Mouse (Mus musculus): ENCODE measurements at regions not wholly inside any gene's neighbourhood (a gene's known extent, or its start where the extent isn't known, plus 50 kb on each side); places are given as distances from the start of the nearest gene placed in this dataset.

DNA sequence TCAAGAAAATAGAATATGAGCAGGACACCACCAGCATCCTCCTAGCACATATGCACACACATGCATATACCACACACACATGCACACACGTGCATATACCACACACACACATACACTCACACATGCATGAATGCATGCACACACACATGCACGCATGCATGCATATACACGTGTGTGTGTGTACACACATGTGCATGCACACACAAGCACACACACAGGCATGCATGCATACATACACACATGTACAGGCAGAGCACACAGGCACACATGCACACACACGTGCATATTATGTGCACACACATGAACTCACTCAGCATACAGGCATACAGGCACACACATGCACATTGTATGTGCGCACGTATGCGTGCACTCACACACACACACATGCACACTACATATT, 275.7 kb upstream of the Sash1 start:
- no peak for DNase-seq

DNA sequence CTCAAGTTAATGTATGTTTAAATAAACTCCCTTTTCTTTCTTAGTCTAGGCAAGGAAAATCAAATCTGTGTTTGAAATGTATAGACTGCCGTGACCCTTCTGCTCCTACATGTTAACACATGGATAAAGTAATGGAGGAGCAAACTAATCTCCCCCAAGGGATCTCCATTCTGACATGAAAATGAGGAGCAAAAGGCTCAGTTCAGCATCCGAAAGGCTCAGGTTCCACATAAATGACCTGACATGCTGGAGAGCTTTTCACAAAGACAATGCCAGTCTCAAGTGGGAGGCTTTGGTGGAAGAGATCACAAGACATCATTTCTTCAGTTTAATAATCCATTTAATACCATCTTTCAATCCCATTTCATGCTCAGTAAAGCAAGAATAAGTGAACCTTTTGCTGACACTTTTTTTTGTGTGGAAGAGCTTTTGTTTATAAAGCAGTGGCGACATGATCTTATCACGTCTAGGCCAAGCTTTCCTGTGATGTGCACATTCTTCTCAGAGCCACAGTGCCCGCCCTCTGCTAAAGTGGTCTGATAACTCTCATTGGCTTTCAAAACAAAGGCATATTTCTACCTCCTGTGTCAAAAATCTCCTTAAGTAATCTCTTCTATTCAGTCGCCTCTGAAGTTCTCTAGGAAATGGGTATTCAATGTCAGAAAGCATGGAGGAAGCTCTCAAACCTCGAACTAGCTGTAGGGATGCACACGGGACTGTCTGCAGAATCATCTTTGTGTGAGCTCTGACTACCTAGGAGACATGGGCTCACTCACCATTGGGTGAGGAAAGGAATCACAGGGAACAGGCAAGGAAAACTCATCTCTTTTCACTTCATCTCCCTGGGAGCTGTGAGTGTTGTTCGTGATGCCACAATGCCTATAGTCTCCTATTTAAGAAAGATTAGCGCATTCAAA, 271.7 kb upstream of the Sash1 start:
- no peak for DNase-seq

DNA sequence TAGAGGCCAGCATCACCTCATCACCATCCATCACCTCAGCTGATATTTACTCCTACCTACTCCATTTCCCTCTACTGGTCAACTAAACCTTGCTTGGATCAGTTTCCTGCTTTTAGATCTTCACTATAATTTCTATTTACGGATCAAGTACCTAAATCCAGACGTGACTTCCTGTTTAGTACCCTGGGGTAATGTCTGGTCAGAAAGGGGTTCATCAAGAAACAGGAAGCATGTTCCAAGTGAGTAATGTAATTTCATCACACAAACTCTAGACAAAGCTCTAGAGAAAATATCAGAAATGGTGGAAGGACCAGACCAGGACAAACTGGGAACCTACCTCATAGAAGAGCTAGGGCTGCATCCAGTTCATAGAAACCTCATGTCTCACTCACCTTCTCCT, 250.2 kb upstream of the Sash1 start:
- no peak for DNase-seq

DNA sequence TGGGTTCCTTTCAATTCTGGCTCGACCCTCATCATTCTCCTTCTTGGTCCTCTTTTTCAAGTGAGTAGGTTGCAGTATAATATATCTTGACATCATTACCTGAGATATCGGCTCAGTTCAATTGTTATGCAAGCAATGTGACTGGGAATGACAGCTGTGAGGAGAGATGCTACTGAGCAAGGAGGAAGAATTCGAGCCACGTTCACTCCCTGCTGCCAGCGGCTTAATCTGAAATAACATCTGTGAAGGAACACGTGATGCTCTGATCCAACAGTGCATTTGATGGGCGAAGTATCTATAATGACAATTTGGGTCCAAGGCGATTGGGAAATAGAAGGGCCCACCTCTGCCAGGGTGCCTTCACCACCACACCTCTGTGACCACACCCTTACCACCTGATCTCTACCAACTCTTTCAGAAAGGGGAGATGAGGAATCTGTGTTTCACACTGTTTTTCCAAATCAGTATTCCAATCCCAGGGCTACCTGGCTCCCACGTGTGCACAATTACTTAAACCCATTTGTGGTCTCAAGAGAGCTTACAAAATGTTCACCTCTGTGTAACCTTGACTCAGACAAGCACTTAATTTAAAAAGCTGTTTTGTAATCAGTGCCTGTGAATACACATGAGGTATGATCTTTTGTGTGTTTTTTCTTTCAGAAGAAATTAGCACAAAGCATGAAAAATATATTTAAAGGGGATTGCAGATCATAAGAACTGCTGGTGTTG, 248.6 kb upstream of the Sash1 start:
- DNase-seq, result no peak

DNA sequence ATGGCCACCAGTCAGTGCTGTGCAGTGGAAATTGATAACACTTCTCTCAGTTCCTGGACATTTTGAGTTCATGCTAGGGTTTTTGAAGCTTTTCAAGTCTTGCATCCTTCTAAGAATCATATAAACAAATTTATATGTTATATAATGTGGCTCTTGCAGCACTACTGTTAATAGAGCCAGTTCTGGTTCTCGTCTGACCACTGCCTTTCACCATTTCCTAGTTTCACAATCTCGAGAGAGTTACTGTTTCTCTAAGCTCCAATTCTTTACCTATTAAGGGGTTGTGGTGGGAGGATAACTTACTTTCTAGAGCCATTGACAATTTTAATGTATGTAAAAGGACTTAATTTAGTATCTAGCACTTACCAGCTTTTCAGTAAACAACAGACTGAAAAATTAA, 244.2 kb upstream of the Sash1 start:
- no peak for DNase-seq

DNA sequence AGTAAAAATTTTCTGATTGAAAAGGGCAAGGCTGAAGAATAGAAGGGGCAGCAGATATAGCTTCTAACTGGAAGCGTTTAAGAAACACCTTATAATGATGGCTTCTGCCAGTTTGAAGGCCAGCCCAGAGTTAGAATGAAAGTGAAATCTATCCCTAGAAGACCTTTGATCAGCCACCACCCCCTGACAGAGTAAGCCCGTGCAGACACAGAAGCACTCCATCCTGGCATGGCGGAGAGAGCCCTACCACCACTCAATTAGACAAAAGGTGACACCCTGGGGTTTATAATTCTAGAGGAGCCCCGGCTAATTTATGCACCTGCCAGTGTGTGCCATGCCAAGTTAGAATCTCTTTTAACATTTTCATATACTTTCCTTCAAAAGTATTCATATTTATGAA, 233.4 kb upstream of the Sash1 start:
- DNase-seq, result no peak

DNA sequence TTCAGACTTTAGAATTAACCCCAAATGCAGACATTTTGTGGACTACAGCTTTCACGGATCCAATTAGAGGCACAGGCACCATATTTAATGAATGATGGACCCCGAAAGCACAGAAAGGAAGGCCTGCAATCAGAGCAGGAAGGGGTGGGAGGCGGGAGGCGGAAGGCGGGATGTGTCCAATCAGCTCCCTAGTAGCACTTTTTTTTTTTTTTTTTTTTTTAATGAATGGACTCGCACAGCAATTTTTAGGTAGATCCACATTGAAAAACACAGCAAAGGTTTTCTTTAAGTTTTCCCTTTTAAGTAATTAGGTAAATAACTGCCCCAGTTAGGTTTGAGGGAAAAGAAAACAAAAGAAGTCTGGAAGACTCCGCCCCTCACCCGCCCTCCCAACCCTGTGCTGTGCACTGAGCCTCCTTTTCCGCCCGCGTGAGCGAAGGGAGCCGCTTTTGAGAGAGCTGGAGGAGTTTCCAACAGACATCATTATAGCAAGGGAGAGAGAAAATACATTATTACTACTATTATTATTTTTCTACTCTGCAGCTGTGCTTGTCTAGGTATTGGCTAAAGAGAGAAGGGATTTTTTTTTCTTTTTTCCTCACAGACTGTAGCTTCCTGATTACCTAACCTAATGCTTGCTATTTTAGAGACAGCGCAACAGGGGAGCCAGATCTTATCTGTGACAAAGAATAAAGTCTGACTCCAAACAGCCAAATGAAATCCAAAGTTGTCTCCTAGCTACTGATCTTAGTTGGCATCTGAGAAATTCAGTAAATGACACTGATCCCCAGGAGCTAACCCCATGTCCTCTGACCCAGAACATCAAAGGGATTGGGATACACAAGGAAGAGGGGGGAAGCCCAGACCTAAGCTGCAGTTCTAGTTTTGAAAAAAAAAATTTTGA, 232.0 kb upstream of the Sash1 start:
- no peak for DNase-seq

DNA sequence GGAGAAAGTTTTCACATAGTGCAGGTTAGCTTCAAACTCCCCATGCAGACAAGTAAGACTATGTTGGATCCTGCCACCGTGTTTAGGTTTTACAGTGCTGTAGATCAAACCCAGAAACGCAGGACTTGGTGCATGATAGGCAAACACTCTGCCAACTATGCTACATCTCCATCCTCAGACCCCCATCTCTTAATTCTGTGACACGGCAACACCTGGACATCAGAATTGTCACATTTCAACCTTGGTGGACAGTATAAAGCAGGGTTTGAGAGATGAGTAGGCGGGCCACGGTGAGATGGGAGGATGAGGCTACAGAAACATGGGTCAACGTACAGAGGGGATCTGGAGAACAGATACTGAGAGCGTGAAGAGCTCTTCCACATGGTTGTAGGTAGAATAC, 231.3 kb upstream of the Sash1 start:
- DNase-seq, result no peak

DNA sequence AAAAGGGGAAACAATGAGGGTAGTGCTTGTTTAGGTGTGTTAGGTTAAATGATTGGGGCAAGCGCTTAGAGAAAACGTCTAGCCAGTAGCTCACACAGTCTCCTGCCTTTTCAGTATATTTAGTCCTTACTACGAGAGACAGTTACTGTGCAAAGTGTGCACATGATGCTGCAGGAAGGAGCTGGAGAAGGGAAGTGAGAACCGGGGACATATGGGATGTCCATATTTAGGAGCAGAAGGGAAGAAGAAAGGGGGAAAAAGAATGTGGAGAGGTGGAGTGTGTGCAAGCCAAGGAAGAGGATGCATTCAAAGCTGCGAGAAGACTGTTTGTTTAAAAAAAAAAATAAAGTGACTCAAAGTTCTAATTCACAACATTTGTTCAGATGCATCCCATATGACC, 227.8 kb upstream of the Sash1 start:
- DNase-seq, result no peak

DNA sequence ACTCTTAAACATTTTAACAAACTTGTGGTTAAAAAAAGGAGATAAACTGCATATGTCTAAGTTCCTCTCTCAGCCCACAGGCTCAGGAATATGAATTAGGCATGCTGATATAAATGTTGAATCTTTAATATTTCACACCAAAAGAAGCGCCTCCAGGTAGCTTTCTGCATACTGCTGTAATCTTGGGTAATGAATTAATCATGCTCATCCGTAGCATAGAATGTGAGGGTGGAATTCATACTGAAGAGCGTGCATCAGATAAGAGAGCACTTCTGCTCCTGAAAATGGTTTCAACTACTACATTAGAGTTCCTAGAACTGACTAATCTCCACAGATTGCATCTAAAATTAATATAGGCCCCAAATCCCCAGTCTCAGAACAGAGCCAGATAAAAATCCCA, 225.2 kb upstream of the Sash1 start:
- no peak for DNase-seq

DNA sequence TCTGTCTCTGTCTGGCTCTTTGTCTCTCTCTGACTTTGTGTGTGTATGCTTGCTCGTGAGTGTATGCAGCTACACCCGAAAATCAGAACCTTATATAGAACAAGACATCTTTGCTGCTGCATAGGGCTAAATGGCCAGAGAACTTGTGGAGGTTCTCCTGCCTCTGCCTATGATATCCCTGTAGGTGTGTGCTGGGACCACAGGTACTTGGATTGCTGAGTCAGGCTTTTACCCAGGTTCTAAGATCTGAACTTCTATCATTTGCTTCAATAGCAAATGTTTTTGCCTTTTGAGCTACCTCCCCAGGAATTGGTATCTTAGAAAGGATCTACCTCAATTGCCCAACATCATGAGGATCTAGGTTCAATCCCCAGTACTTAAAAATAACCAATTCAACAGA, 210.3 kb upstream of the Sash1 start:
- DNase-seq, result no peak

DNA sequence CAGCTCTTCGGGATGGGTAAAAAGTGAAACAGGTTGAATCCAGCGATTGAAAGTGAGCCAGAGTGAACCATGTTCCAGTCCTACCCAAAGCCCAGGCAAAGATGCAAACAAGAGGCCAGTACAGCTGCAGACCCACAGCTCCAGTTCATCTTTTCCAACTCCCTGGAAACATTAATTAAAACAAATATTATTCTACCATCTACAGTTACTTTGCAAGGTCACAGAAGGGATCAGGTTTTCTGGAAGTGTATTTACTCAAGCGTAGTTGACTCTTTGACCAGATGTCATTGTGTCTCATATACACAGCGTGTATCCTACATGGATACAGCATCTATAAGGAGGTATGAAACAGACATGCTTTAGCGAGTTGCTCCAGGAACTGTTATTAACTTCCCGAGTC, 209.3 kb upstream of the Sash1 start:
- no peak for DNase-seq

DNA sequence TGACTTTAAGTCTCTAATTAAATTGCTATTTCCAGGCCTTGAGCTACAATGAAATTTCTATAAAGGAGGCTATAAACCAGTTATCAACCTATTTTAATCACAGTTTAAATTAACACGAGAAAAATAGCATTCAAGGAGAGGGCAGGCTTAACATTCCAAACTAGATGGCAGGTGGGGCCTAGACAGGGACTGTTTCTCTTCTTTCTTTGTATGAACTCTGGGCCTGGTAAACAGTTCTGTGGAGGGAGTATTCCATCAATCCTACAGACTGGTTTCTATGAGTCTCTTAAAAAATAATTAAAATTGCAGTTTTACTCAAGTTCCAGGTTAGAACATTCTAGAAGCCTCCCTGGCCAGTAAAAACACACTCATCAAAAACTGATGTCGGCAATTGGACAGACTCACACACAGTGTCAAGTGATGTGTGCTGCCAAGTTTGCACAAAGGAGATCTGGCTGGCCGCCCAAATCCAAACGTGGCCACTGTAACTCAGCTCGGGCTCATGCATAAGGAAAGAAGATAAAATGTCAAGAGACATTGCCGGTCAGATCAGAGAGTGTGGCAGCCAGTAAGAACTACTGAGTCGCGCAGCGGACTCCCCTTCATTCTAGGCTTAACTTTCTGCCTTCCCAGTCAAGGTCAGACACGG, 206.5 kb upstream of the Sash1 start:
- DNase-seq, result no peak

DNA sequence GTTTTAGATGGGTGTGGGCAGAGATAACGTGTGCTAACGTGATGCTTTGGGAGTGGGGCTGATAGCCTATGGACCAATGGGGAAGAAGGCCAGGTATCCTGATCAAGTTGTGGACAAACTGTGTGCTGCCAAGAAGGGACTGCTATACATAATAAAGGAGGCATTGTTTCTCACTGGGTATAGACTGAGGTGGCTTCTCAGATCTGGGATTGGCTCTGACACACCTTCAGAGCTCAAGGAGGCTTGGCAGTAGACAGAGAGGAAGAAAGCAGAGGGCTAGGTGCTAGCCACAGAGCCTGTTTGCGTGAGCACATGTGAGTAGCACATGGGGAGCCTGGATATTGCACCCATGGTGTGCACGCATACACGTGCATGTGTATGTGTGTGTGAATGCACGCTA, 205.1 kb upstream of the Sash1 start:
- no peak for DNase-seq

DNA sequence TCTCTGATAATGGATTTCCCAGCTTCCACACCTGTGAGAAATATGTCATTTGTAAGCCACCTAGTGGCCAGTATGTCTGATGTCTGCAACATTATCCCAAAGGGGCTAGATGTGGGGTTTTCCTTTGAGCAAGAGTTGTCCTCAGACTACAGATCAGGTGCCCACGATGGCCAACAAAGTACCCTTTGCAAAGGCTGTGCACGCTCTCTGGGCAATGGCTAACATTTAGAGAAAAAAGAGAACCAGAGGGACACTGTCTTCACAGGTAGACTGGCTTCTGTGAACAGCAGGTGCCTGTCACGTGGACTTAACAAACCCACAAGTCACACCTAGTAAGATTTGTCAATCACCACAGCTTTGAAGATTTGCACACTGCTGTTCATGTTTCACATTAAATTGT, 202.0 kb upstream of the Sash1 start:
- DNase-seq, result no peak

DNA sequence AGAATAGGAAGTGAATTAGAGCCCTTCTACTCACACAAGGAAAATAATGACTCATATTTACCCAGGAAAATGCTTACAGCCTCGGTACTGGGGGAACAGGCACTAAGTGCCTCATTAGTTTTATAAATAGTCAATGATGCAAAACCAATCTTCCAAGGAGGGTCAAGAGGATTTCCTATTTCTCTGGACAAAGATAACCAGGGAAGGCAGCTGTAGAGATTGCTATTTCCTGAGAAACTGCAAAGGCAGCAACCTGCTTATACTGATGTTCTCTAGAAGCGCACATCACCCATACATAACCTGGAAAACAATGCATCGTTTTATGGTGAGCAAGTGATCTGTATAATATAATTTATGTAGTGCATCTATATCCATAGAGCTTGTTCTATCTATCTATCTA, 201.3 kb upstream of the Sash1 start:
- no peak for DNase-seq

DNA sequence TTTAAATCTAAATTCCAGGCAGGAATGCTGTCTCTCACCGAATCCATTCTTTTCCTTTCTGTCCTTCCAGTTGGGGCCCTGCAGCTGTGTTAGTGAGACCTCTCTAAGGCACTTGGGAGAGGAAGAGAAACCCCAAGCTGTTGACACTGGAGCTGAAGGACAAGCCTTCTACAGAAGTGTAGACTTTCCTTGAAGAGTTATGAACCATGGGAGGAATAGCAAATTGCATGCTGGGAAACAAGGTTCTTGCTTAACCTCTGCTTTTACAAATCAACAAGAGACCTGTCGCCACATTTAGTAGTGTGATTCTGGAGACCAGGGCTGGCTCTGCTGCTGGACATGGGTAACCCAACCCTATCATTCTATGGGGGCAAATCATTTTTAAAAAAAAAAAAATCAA, 200.8 kb upstream of the Sash1 start:
- no peak for DNase-seq

DNA sequence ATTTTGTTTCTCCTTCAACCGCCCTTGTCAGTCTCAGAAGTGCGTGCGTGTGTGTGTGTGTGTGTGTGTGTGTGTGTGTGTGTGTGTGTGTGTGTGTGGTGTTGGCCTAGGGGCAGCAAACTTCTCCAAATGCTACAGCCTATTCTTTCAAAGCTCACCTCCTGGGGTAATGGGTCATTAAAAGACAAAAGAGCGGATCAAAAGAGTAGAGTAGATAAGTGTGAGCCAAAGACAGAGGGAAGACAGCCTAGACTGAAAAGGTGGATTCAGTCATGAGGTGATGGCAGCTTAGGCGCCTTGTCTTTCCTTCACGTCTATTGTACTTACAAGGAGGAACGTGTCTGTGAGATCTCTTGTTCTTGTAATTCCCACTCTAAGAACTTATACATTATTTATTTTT, 199.6 kb upstream of the Sash1 start:
- DNase-seq, result no peak

DNA sequence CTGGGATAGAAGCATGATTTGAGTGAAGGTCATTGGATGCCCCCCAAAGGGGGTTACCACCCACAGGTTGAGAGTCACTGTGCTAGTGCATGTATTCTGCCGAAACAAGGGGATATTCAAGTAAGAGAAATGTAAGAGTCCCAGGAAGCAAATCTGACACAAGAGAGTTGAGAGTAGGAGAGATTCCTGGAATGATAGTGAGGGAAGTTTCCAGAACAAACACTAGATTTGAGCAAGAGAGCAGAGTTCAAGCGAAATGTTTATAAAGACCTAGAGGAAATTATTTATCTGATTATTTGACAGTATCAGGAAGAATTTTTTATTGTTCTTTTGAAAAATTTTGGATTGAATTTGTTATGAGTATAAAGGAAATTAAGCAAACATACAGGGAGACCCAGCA, 189.0 kb upstream of the Sash1 start:
- no peak for DNase-seq

DNA sequence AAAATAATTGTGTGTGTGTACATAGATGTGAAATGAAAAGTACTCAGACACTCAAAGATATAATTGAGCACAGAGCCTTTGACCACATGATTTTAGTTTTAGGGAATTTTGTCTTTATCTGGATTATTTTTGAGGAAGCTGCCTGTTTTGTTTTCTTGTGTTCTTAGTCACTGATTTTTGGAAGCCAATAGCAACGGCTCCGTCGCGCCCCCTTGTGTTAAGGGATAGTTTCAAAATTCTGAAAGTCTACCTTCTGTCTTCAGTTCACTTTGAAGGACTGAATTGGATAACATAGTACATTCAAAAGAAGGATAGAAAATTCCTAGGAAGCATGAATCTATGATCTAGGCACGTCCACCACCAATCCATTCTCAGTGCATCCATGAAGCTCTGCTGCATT, 185.8 kb upstream of the Sash1 start:
- DNase-seq, result peak; percentile 10

DNA sequence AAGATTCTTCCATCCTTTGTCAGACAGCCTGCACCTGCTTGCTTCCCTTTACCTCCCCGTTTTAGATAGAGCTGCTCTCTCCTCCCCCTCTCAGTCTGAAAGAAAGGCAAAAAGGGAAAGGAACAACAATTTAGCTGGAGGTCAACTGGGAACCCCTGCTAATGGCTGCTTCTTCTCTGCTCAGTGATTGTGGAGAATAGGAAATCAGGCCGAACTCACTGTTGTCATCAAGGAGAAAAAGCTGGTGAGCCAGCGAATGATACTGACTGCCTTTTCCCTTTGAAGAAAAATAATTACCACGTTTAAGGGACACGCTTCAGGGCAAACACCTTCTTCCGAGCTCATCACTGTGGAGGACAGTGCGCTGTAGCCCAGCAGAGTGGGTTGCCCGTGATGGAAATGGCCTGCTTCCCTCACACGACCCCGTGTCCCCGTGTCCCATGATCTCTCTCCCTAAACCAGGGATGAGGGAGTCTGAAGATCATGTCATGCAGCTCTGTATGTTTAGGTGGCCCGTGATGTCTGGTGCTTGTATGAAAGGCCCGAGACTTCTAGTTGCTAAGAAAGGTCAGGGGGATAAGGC, 183.8 kb upstream of the Sash1 start:
- no peak for DNase-seq

DNA sequence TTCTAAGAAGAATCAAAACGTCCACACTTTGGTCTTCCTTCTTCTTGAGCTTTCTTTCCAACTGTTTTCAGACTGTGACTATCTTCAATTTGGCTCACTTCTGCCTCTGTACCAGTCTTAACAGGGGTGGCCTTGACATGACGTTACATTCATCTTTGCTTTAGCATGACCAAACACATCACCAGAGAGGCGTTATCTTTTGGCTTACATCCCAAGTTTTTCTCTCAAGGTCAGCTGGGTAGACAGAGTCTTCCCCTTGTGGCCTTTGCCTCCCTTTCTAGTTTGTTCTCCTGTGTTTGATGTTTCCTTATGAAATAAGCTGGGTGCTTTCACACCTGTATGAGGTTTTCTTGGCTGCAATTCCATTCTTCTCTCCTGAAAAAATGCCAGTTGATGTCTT, 180.7 kb upstream of the Sash1 start:
- DNase-seq, result no peak

DNA sequence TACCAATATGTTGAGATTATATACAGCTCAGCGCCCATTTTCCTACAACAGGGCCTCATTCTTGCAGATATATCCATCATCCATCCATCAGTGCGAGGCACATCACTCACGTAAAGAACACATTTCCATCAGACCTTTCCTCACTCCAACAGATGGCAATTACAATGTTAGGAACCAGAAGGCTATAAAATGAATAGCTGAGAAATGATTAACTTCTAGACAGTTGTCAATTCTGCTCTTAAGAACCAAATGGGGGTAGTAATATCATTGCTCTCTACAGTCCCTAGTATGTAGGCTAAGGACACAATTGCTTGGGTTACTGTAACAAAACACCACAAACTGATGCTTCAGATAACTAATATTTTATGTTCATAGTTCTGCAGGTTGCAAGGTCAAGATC, 176.1 kb upstream of the Sash1 start:
- no peak for DNase-seq
